Mouse (Mus musculus) embryonic facial prominence, embryonic 11.5 days (tissue): Measurements from ENCODE around the gene Camta1. TPM values are rescaled to one million over a fixed set of nuclear protein-coding genes. Genes with fewer than 3 reads are reported as not detected.

ENCODE experiments used
- ATAC-seq: fragments of 200-750 bp; cut with Nextera tagmentation; replicated peaks from 2 replicates; pipeline ENCODE4 v1.8.0; 2017; ENCODE audit warnings: low read depth; ENCODE audit not compliant: insufficient number of reproducible peaks, low FRiP score, low TSS enrichment
- DNase-seq: peaks from one replicate; pipeline ENCODE4 v3.0.0-alpha.2; 2015; ENCODE audit warnings: low spot score
- H3K27ac ChIP-seq: fragments of 300-500 bp; sonication (generic); replicated peaks from 2 replicates; pipeline ENCODE4 v1.5.1; 2014; ENCODE audit warnings: mild to moderate bottlenecking, low read depth, low read length, control low read depth
- H3K27me3 ChIP-seq: fragments of 300-500 bp; sonication (generic); 2 replicates; pipeline ENCODE4 v1.6.1; 2014; ENCODE audit warnings: mild to moderate bottlenecking, low read length, moderate library complexity, mixed read lengths; ENCODE audit not compliant: control insufficient read depth, insufficient read depth
- H3K36me3 ChIP-seq: fragments of 300-500 bp; sonication (generic); replicated peaks from 2 replicates; pipeline ENCODE4 v1.6.1; 2014; ENCODE audit warnings: low read depth, mild to moderate bottlenecking, low read length, moderate library complexity, mixed read lengths; ENCODE audit not compliant: control insufficient read depth, insufficient read depth
- H3K4me1 ChIP-seq: fragments of 300-500 bp; sonication (generic); 2 replicates; pipeline ENCODE4 v1.6.1; 2014; ENCODE audit warnings: low read length, mixed read lengths; ENCODE audit not compliant: control insufficient read depth, insufficient read depth
- H3K4me2 ChIP-seq: fragments of 300-500 bp; sonication (generic); 2 replicates; pipeline ENCODE4 v1.6.1; 2014; ENCODE audit warnings: low read depth, mild to moderate bottlenecking, control low read depth, low read length, moderate library complexity
- H3K4me3 ChIP-seq: fragments of 300-500 bp; sonication (generic); 2 replicates; pipeline ENCODE4 v1.5.1; 2014; ENCODE audit warnings: low read depth, low read length, control low read depth
- H3K9ac ChIP-seq: fragments of 300-500 bp; sonication (generic); replicated peaks from 2 replicates; pipeline ENCODE4 v1.6.1; 2014; ENCODE audit warnings: mild to moderate bottlenecking, control low read depth, low read length
- H3K9me3 ChIP-seq: fragments of 300-500 bp; sonication (generic); replicated peaks from 2 replicates; pipeline ENCODE4 v1.6.1; 2016; ENCODE audit warnings: mild to moderate bottlenecking, low read length, inconsistent platforms, mixed read lengths; ENCODE audit not compliant: control insufficient read depth
- WGBS: fragments of 180-500 bp; shearing (Covaris S2); extraction: QIAGEN DNeasy Blood & Tissue Kit; methylation state at CpG from one replicate; pipeline ENCODE4 v1.1.7; 2014; 5-methylcytosine and 5-hydroxymethylcytosine counted together
- polyA plus RNA-seq: library from polyadenylated mRNA; unstranded; fragments of >200 nt; fragmentation: Nextera tagmentation; extraction: Ambion mirVana; gene quantifications from 2 replicates; pipeline ENCODE4 v1.2.1, GENCODE M21; 2014

Camta1 gene
- polyA plus RNA-seq, 1 experiment from 2014 or later, result 130 TPM

GRCm38 (mm10) chr4:151724897-151725296 lies 136.8 kb downstream of the Camta1 start:
- Histone ChIP-seq H3K4me3 (no peak overlapping the region), H3K36me3 (no peaks in the 10 kb centered on the region), H3K4me1 (peaks cover 3% of the 10 kb centered on the region; the same call in 1 of the 2 replicates), H3K27ac (no peak overlapping the region), H3K4me2 (no peak overlapping the region), H3K9me3 (no peaks in the 10 kb centered on the region), H3K9ac (no peak overlapping the region), H3K27me3 (no peaks in the 10 kb centered on the region)
- DNase-seq (no peak), ATAC-seq (no peak)

- DNase-seq, result no peak
- no peaks in the 10 kb centered on the region for H3K36me3 ChIP-seq
- no peak overlapping the region for H3K27ac ChIP-seq
- no peak for ATAC-seq
- H3K4me3 ChIP-seq, result no peak overlapping the region
- H3K4me2 ChIP-seq, result no peak overlapping the region
- WGBS, result 75% methylated on average over 15 of the region's 15 CpGs
- H3K9me3 ChIP-seq, result no peaks in the 10 kb centered on the region
- no peak overlapping the region for H3K9ac ChIP-seq
- H3K4me1 ChIP-seq, result peaks cover 3% of the 10 kb centered on the region; the same call in 1 of the 2 replicates
- H3K27me3 ChIP-seq, result no peaks in the 10 kb centered on the region
Observed at GRCm38 (mm10) chr4:151720722-151721467, 140.8 kb downstream of the Camta1 start.

GRCm38 (mm10) chr4:151718866-151719475 lies 142.7 kb downstream of the Camta1 start:
- DNase-seq, result no peak

GRCm38 (mm10) chr4:151717864-151718263 lies 143.8 kb downstream of the Camta1 start:
- DNase-seq (no peak), ATAC-seq (no peak)
- H3K4me3 ChIP-seq, result no peak overlapping the region
- WGBS, result 77% methylated on average over 7 of the region's 7 CpGs
- no peaks in the 10 kb centered on the region for H3K9me3 ChIP-seq
- H3K4me2 ChIP-seq, result no peak overlapping the region
- no peaks in the 10 kb centered on the region for H3K27me3 ChIP-seq
- peaks cover 3% of the 10 kb centered on the region; the same call in 1 of the 2 replicates for H3K4me1 ChIP-seq
- no peaks in the 10 kb centered on the region for H3K36me3 ChIP-seq
- no peak overlapping the region for H3K9ac ChIP-seq
- no peak overlapping the region for H3K27ac ChIP-seq

More at GRCm38 (mm10) chr4:151718866-151719475, 142.7 kb downstream of the Camta1 start:
- Histone ChIP-seq H3K4me3 (no peak overlapping the region), H3K9me3 (no peaks in the 10 kb centered on the region), H3K4me1 (peaks cover 3% of the 10 kb centered on the region; the same call in 1 of the 2 replicates), H3K4me2 (no peak overlapping the region), H3K27me3 (no peaks in the 10 kb centered on the region), H3K27ac (no peak overlapping the region), H3K36me3 (no peaks in the 10 kb centered on the region), H3K9ac (no peak overlapping the region)
- ATAC-seq, result no peak
- WGBS, result 29% methylated on average over 21 of the region's 21 CpGs

GRCm38 (mm10) chr4:151713714-151714113 lies 148.0 kb downstream of the Camta1 start:
- H3K27ac ChIP-seq, result no peak overlapping the region
- ATAC-seq, result no peak
- H3K36me3 ChIP-seq, result no peaks in the 10 kb centered on the region
- no peaks in the 10 kb centered on the region; the same call in 1 of the 2 replicates for H3K4me1 ChIP-seq
- WGBS, result 92% methylated on average over 6 of the region's 6 CpGs
- no peak for DNase-seq
- H3K27me3 ChIP-seq, result no peaks in the 10 kb centered on the region
- H3K4me2 ChIP-seq, result no peak overlapping the region
- H3K9ac ChIP-seq, result no peak overlapping the region
- H3K9me3 ChIP-seq, result no peaks in the 10 kb centered on the region
- H3K4me3 ChIP-seq, result no peak overlapping the region

- no peak overlapping the region for H3K4me2 ChIP-seq
- 86% methylated on average over 2 of the region's 2 CpGs for WGBS
- H3K9ac ChIP-seq, result no peak overlapping the region
- no peak overlapping the region for H3K27ac ChIP-seq
- ATAC-seq, result no peak
- H3K4me3 ChIP-seq, result no peak overlapping the region
- no peaks in the 10 kb centered on the region for H3K27me3 ChIP-seq
- DNase-seq, result no peak
- H3K36me3 ChIP-seq, result no peaks in the 10 kb centered on the region
- H3K9me3 ChIP-seq, result no peaks in the 10 kb centered on the region
- no peaks in the 10 kb centered on the region; the same call in 1 of the 2 replicates for H3K4me1 ChIP-seq
Observed at GRCm38 (mm10) chr4:151711406-151711805, 150.3 kb downstream of the Camta1 start.

GRCm38 (mm10) chr4:151710522-151710921 lies 151.2 kb downstream of the Camta1 start:
- ATAC-seq, result no peak
- peak; percentile 41 for DNase-seq
- H3K9ac ChIP-seq, result no peak overlapping the region
- 15% methylated on average over 7 of the region's 7 CpGs for WGBS
- no peaks in the 10 kb centered on the region; the same call in 1 of the 2 replicates for H3K4me1 ChIP-seq
- no peaks in the 10 kb centered on the region for H3K27me3 ChIP-seq
- no peak overlapping the region for H3K4me2 ChIP-seq
- no peak overlapping the region for H3K27ac ChIP-seq
- no peaks in the 10 kb centered on the region for H3K36me3 ChIP-seq
- H3K9me3 ChIP-seq, result no peaks in the 10 kb centered on the region
- H3K4me3 ChIP-seq, result no peak overlapping the region

- H3K27ac ChIP-seq, result no peak overlapping the region
- H3K36me3 ChIP-seq, result no peaks in the 10 kb centered on the region
- H3K9me3 ChIP-seq, result no peaks in the 10 kb centered on the region
- DNase-seq, result no peak
- ATAC-seq, result no peak
- no peak overlapping the region for H3K4me2 ChIP-seq
- no peak overlapping the region for H3K4me3 ChIP-seq
- 86% methylated on average over 8 of the region's 8 CpGs for WGBS
- no peaks in the 10 kb centered on the region for H3K27me3 ChIP-seq
- H3K9ac ChIP-seq, result no peak overlapping the region
- H3K4me1 ChIP-seq, result no peaks in the 10 kb centered on the region; the same call in 1 of the 2 replicates
Observed at GRCm38 (mm10) chr4:151709269-151709668, 152.4 kb downstream of the Camta1 start.
